Mouse (Mus musculus): ENCODE data around the gene Ntn1. TPM values are rescaled to one million over a fixed set of nuclear protein-coding genes. Genes with fewer than 3 reads are reported as not detected.

The Ntn1 gene
- polyA plus RNA-seq, 1 experiment from 2014 or later = 1.7 TPM

DNA sequence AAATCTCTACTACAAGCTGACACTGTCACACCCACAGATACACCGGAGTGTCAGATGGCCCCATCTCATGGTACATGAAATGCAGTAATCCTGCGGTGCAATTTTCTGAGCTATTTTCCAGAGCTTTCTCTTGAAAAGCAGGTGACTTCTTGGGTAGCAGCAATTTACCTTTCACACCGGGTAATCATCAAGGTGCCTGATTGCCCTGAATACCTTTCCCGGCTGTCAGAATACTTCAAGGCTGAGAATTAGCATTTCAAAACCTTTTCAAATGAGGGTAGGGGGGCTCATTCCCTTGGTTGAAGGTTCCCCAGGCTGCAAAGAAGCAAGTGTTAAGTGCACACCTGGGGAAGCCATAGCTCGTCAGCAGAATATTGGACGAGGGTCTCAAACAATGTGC, 52.5 kb downstream of the Ntn1 start:
- Histone ChIP-seq H3K4me3 (ENCODE audit: low read length) (no peak overlapping the region), H3K27me3 (ENCODE audit: control insufficient read depth, insufficient read depth, low read depth, low read length) (no peaks in the 10 kb centered on the region), H3K4me1 (replicated peaks; ENCODE audit: control insufficient read depth, insufficient read depth, low read length) (peaks cover 6% of the 10 kb centered on the region; the same call in 1 of the 2 replicates), H3K27ac (ENCODE audit: low read length) (no peak overlapping the region), H3K9me3 (ENCODE audit: control insufficient read depth, low read length) (no peaks in the 10 kb centered on the region), H3K36me3 (ENCODE audit: control insufficient read depth, insufficient read depth, low read length) (no peaks in the 10 kb centered on the region), H3K4me2 (ENCODE audit: low read depth, low read length) (no peak overlapping the region), H3K9ac (ENCODE audit: low read length) (no peak overlapping the region)
- no peak for ATAC-seq (ENCODE audit: low read depth)
- 56% methylated on average over 6 of the region's 6 CpGs for WGBS

DNA sequence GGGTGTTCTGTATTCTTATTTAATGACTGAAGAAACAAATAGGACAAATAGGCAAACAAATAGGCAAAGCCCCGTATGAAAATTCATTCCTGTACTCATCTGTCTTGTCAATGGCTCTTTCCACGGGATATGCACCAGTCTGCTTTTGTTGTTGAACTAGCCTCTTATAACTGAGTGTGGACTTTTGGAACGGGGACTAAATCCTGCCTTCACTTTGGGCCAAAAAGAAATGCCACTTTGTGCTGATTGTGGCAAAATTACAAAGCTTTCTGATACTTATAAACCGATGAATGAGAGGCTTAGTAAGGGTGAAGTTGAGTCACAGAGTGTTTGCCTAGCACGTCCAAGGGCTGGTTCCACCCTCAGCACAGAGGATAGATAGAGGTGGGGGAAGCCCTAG, 53.1 kb downstream of the Ntn1 start:
- Histone ChIP-seq H3K4me1 (replicated peaks; ENCODE audit: control insufficient read depth, insufficient read depth, low read length) (peaks cover 7% of the 10 kb centered on the region; the same call in 1 of the 2 replicates), H3K4me2 (ENCODE audit: low read depth, low read length) (no peak overlapping the region), H3K27me3 (ENCODE audit: control insufficient read depth, insufficient read depth, low read depth, low read length) (no peaks in the 10 kb centered on the region), H3K9me3 (ENCODE audit: control insufficient read depth, low read length) (no peaks in the 10 kb centered on the region), H3K9ac (ENCODE audit: low read length) (no peak overlapping the region), H3K36me3 (ENCODE audit: control insufficient read depth, insufficient read depth, low read length) (no peaks in the 10 kb centered on the region), H3K27ac (ENCODE audit: low read length) (no peak overlapping the region), H3K4me3 (ENCODE audit: low read length) (no peak overlapping the region)
- no peak for ATAC-seq (ENCODE audit: low read depth)
- 56% methylated on average over 5 of the region's 5 CpGs for WGBS

GRCm38 (mm10) chr11:68346099-68346498, 54.5 kb downstream of the Ntn1 start:
- no peak overlapping the region for H3K4me2 ChIP-seq (ENCODE audit: low read depth, low read length)
- H3K4me1 ChIP-seq (replicated peaks; ENCODE audit: control insufficient read depth, insufficient read depth, low read length) = peaks cover 21% of the 10 kb centered on the region
- H3K4me3 ChIP-seq (ENCODE audit: low read length) = no peak overlapping the region
- H3K36me3 ChIP-seq (ENCODE audit: control insufficient read depth, insufficient read depth, low read length) = no peaks in the 10 kb centered on the region
- no peak overlapping the region for H3K27ac ChIP-seq (ENCODE audit: low read length)
- H3K9ac ChIP-seq (ENCODE audit: low read length) = no peak overlapping the region
- H3K9me3 ChIP-seq (ENCODE audit: control insufficient read depth, low read length) = no peaks in the 10 kb centered on the region
- 75% methylated on average over 5 of the region's 5 CpGs for WGBS
- no peak for ATAC-seq (ENCODE audit: low read depth)
- no peaks in the 10 kb centered on the region for H3K27me3 ChIP-seq (ENCODE audit: control insufficient read depth, insufficient read depth, low read depth, low read length)

- no peak overlapping the region for H3K4me2 ChIP-seq (ENCODE audit: low read depth, low read length)
- H3K9me3 ChIP-seq (ENCODE audit: control insufficient read depth, low read length) = no peaks in the 10 kb centered on the region
- no peak for ATAC-seq (ENCODE audit: low read depth)
- H3K4me3 ChIP-seq (ENCODE audit: low read length) = no peak overlapping the region
- H3K27me3 ChIP-seq (ENCODE audit: control insufficient read depth, insufficient read depth, low read depth, low read length) = no peaks in the 10 kb centered on the region
- H3K36me3 ChIP-seq (ENCODE audit: control insufficient read depth, insufficient read depth, low read length) = no peaks in the 10 kb centered on the region
- H3K4me1 ChIP-seq (replicated peaks; ENCODE audit: control insufficient read depth, insufficient read depth, low read length) = peaks cover 23% of the 10 kb centered on the region
- H3K9ac ChIP-seq (ENCODE audit: low read length) = no peak overlapping the region
- H3K27ac ChIP-seq (ENCODE audit: low read length) = no peak overlapping the region
- WGBS = 33% methylated on average over 9 of the region's 9 CpGs
Observed at GRCm38 (mm10) chr11:68344221-68344620, 56.4 kb downstream of the Ntn1 start.

DNA sequence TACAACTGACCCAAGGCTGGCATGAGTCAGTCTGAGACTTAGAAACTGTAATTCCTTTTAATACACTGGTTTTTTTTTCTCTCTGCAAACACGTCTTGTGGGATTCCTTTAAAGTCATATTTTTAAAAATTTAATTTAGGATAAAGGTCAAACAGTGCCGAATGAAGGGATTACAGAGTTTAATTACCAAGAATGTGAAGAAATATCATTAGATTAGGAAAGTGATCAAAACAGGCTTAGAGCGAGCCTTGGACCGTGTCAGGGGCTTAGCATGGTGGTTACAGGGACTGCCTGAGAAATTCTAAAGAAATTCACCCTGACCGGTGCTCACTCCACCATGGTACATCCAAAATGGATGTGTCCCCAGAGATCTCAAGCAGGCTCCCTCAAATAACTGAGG, 57.9 kb downstream of the Ntn1 start:
- no peak overlapping the region for H3K4me2 ChIP-seq (ENCODE audit: low read depth, low read length)
- no peaks in the 10 kb centered on the region for H3K27me3 ChIP-seq (ENCODE audit: control insufficient read depth, insufficient read depth, low read depth, low read length)
- H3K36me3 ChIP-seq (ENCODE audit: control insufficient read depth, insufficient read depth, low read length) = no peaks in the 10 kb centered on the region
- 86% methylated on average over 5 of the region's 5 CpGs for WGBS
- peaks cover 23% of the 10 kb centered on the region for H3K4me1 ChIP-seq (replicated peaks; ENCODE audit: control insufficient read depth, insufficient read depth, low read length)
- H3K9ac ChIP-seq (ENCODE audit: low read length) = no peak overlapping the region
- no peaks in the 10 kb centered on the region for H3K9me3 ChIP-seq (ENCODE audit: control insufficient read depth, low read length)
- no peak overlapping the region for H3K27ac ChIP-seq (ENCODE audit: low read length)
- no peak for ATAC-seq (ENCODE audit: low read depth)
- H3K4me3 ChIP-seq (ENCODE audit: low read length) = no peak overlapping the region

- no peak overlapping the region for H3K4me2 ChIP-seq (ENCODE audit: low read depth, low read length)
- peak; percentile 56; the same call in 1 of the 2 replicates for ATAC-seq (ENCODE audit: low read depth)
- no peak overlapping the region for H3K27ac ChIP-seq (ENCODE audit: low read length)
- no peaks in the 10 kb centered on the region for H3K9me3 ChIP-seq (ENCODE audit: control insufficient read depth, low read length)
- H3K9ac ChIP-seq (ENCODE audit: low read length) = no peak overlapping the region
- peaks cover 23% of the 10 kb centered on the region for H3K4me1 ChIP-seq (replicated peaks; ENCODE audit: control insufficient read depth, insufficient read depth, low read length)
- no peak overlapping the region for H3K4me3 ChIP-seq (ENCODE audit: low read length)
- no peaks in the 10 kb centered on the region for H3K36me3 ChIP-seq (ENCODE audit: control insufficient read depth, insufficient read depth, low read length)
- no peaks in the 10 kb centered on the region for H3K27me3 ChIP-seq (ENCODE audit: control insufficient read depth, insufficient read depth, low read depth, low read length)
- WGBS = 44% methylated on average over 5 of the region's 5 CpGs
Observed at GRCm38 (mm10) chr11:68342003-68342400, 58.6 kb downstream of the Ntn1 start.

DNA sequence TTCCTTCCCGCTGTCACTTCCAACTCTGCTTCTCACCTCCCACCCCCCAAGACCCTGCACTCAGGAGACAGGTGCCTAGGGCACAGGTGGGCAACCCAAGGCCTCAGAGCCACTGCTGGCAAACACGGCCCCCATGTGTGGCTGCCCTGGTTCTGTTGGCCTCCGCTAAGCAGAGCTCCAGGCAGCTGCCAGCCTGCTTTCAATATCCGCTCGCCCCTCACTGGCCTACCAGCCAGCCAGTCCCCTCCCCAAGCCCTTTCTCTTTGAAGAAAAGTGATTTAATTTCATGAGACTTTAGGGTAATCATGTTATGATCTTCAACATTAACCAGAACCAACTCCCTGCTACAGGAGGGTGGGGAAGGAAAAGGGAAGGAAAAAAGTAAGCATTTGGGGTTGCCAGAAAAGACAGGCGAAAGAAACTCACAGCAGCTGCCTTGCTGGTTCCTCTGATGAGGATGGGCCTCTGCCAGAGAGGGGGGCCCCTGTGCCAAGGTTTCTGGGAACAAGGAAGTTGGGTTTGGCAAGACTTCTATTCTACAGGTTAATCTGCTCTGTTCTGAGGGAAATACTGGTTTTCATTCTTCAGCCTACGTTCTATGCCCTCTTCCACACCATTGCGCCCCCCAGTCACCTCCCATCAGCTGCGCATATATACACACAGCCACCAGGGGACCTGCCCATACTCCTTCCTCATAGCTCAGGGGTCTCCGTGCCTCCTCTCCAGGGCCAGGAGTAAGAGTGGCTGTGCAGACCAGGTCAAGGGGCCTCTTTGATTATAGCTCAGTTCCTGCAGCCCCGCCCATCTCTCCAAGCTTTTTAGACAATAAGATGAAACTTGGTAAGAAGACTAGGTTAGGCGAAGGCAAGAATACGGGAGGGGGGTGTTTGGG, 59.3 kb downstream of the Ntn1 start:
- Histone ChIP-seq H3K27me3 (ENCODE audit: control insufficient read depth, insufficient read depth, low read depth, low read length) (no peaks in the 10 kb centered on the region), H3K4me2 (ENCODE audit: low read depth, low read length) (no peak overlapping the region), H3K9ac (ENCODE audit: low read length) (no peak overlapping the region), H3K27ac (ENCODE audit: low read length) (peak overlapping the region; percentile 31; the same call in 1 of the 2 replicates), H3K4me3 (ENCODE audit: low read length) (no peak overlapping the region), H3K4me1 (replicated peaks; ENCODE audit: control insufficient read depth, insufficient read depth, low read length) (peaks cover 23% of the 10 kb centered on the region), H3K9me3 (ENCODE audit: control insufficient read depth, low read length) (no peaks in the 10 kb centered on the region), H3K36me3 (ENCODE audit: control insufficient read depth, insufficient read depth, low read length) (no peaks in the 10 kb centered on the region)
- ATAC-seq (ENCODE audit: low read depth) = peak; percentile 65
- WGBS = 65% methylated on average over 13 of the region's 13 CpGs

DNA sequence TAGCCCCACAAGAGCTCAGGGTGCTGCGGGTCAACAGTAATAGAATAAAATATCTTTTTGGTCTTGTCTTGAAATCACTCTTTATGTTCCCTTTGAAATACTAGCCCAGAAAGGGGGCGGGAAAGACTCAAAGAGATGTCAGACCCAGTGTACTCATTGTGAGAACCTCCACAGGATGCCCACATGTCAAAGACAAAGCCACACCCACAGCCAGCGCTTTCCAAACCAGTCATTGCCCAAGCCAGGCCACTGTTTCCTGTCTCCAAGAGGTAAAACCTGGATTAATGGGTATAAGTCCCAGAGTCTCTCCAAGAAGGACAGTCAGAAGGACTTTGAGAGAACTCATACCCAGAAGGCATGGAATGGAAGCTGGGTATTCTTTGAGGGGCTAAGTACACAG, 60.3 kb downstream of the Ntn1 start:
- Histone ChIP-seq H3K27ac (ENCODE audit: low read length) (no peak overlapping the region), H3K27me3 (ENCODE audit: control insufficient read depth, insufficient read depth, low read depth, low read length) (no peaks in the 10 kb centered on the region), H3K4me3 (ENCODE audit: low read length) (no peak overlapping the region), H3K4me1 (replicated peaks; ENCODE audit: control insufficient read depth, insufficient read depth, low read length) (peaks cover 23% of the 10 kb centered on the region), H3K4me2 (ENCODE audit: low read depth, low read length) (no peak overlapping the region), H3K9ac (ENCODE audit: low read length) (no peak overlapping the region), H3K9me3 (ENCODE audit: control insufficient read depth, low read length) (no peaks in the 10 kb centered on the region), H3K36me3 (ENCODE audit: control insufficient read depth, insufficient read depth, low read length) (no peaks in the 10 kb centered on the region)
- WGBS = 77% methylated on average over 3 of the region's 3 CpGs
- ATAC-seq (ENCODE audit: low read depth) = no peak

DNA sequence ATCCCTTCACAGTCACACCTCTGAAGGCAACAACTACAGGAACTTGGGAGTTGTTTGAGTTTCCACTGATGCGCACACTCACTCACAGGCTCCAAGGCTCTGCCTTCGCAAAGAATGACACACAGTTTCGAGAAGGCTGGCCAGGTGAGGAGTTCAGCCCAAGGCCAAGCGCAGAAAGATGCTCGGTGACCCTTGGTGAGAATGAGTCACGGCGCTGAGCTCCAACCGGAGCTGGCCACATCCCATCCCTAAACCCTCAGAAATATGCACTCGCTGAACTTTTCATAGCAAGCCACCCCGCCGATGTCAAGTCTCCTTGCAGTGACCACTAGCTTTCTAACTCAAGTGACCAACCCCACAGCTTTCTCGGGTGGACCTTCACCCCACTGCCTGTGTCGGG, 60.8 kb downstream of the Ntn1 start:
- WGBS = 87% methylated on average over 13 of the region's 13 CpGs
- Histone ChIP-seq H3K27ac (ENCODE audit: low read length) (no peak overlapping the region), H3K4me1 (replicated peaks; ENCODE audit: control insufficient read depth, insufficient read depth, low read length) (peaks cover 20% of the 10 kb centered on the region), H3K4me3 (ENCODE audit: low read length) (no peak overlapping the region), H3K9ac (ENCODE audit: low read length) (no peak overlapping the region), H3K9me3 (ENCODE audit: control insufficient read depth, low read length) (no peaks in the 10 kb centered on the region), H3K36me3 (ENCODE audit: control insufficient read depth, insufficient read depth, low read length) (no peaks in the 10 kb centered on the region), H3K4me2 (ENCODE audit: low read depth, low read length) (no peak overlapping the region), H3K27me3 (ENCODE audit: control insufficient read depth, insufficient read depth, low read depth, low read length) (no peaks in the 10 kb centered on the region)
- no peak for ATAC-seq (ENCODE audit: low read depth)
